Mouse (Mus musculus): ENCODE measurements around the gene Rdh9.
A peak's percentile ranks its signal among the peaks of the same experiment; 100 is the strongest.
"Not testable (repeated sequence)": the region's sequence is repeated elsewhere in the genome, so short reads cannot be mapped to it uniquely, and the experiment has no call there.

Rdh9 gene

GRCm38 (mm10) chr10:127759181-127760110 lies 16.7 kb upstream of the Rdh9 start, which contains the start of the genes Rdh1 and Rdh16f1:
Rdh1 (plus strand) TSS chr10:127759721.
Rdh16f1 (plus strand) TSS chr10:127759787.
- DNase-seq: no peak

- not testable (repeated sequence) for DNase-seq
Observed at GRCm38 (mm10) chr10:127762926-127763325, 13.3 kb upstream of the Rdh9 start.

- peak; percentile 30 to 35 for DNase-seq
Observed at GRCm38 (mm10) chr10:127763914-127764680, 12.1 kb upstream of the Rdh9 start.

DNA sequence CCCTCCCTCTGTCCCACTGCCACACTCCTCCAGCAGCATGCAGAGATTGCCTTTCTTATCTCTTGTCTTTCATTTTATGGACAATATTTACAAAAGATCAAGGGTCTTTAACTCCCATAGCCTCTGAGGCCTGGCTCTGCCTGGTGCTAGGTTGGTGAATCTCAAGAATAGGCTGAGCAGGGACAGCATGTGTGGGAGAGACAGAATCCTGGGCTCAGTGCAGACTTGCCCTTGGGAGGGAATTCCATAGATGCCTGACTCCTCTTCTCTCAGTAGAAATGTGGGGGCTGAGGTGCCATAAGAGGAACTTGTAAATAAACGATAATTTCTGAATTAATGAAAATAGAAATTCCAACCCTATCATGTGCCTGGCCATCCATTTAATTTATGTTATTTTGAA lies 9.6 kb upstream of the Rdh9 start:
- no peak for DNase-seq

DNA sequence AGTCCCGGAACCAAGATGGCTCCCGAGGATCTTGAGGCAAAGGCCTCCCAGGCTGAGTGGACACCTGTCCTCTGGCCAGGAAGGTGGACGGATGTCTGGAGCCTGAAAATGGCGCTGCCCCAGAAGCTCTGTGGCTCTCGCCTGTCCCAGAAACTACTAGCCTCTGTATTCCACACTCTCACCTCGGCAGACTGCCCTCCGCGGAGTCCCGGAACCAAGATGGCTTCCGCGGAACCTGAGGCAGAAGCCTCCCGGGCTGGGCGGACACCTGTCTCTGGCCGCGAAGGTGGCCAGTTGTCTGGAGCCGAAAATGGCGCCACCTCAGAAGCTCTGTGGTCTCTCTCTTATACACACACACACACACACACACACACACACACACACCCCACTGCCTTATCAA lies 6.1 kb downstream of the Rdh9 start:
- not testable (repeated sequence) for DNase-seq

GRCm38 (mm10) chr10:127785411-127785810 lies 9.2 kb downstream of the Rdh9 start:
- not testable (repeated sequence) for DNase-seq

GRCm38 (mm10) chr10:127799295-127799694 lies 23.1 kb downstream of the Rdh9 start:
- no peak for DNase-seq

DNA sequence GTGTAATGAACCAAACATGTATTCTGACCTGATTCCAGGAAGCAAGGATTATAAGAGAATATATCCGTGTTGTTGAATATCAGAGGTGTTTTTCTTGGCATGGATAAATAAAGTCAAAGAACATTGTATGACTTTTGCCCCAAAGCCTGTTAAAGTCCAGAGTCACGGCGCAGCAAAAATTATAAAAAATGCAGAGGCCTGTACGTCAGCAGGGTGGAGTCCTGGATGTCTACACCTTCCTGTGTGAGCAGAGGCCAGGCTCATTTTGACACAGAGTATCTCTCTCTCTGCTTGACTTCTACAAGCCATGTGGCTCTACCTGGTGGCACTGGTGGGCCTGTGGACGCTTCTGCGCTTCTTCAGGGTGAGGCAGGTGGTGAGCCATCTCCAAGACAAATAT lies 24.7 kb downstream of the Rdh9 start, which contains the start of gene Rdh16:
Rdh16 (plus strand) TSS at position 262 of the 400 bp plus-strand sequence.
- DNase-seq: no peak

GRCm38 (mm10) chr10:127801612-127802011 lies 25.4 kb downstream of the Rdh9 start:
- no peak for DNase-seq

DNA sequence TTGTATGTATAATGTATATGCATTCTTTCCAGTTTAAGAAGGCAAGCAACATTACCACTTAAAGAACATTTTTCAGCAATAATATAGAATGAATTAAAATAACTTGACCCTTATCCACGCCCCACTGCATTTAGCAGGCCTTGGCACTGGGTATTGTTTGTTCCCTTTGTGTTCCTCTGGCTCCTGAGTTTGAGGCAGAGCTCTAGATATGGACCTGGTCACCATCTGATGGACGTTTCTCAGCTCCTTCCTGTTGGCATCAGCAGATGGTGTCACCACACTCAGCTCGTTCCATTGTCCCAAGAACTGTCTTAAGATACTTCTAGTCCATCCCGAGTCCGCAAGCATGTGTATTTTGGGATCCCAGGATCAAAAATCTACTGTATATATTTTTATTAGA lies 26.1 kb downstream of the Rdh9 start:
- no peak for DNase-seq

DNA sequence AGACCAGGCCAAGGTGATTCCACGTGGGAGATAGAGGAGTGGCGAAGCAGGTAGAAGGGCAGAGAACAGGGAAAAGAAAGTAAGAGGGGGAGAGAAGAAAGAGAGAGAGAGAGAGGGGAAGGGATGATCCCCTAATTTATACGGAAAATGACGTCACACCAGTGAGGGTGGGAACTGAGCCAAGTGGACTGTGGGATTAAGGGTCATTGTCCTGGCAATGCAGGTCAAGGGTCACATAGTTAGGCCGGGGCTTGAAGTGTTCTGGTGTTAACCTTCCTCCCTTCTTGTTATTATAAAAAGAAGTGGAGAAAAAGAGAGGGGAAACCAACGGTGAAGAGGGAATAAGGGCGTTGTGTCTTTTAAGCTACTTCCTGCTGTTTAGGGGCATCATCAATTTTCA lies 28.2 kb downstream of the Rdh9 start:
- DNase-seq: no peak

- no peak for DNase-seq
Observed at GRCm38 (mm10) chr10:127815888-127816287, 39.7 kb downstream of the Rdh9 start.

DNA sequence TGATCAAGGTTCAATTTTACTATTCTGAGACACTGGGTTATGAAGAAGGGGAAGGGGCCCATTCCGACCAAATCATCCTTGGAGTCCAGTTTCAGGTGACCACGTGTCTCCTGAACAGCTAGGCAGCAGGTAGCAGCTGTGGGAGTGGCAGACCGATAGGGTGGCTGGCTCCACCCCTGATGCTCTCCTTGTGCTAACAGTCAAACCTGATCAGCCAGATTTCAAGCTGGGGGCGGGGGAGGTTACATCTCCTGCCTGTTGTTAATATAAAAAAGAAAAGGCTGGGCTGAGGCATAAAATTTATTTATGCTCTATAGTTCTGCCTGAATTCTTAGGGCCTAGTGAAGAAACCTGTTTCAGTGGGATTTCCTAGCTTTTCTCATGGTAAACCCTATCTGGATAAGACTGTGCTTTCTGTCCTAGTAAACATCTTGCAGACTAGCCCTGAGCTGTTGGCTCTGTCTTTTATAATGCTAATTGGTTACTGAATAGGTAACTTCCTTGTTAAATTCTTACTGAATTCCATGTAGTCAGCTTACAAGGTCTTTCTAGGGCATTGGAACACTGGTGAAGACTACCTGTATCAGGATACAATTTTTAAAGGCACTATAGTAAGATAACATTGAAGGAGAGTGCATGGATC lies 41.2 kb downstream of the Rdh9 start:
- not testable (repeated sequence) for DNase-seq

DNA sequence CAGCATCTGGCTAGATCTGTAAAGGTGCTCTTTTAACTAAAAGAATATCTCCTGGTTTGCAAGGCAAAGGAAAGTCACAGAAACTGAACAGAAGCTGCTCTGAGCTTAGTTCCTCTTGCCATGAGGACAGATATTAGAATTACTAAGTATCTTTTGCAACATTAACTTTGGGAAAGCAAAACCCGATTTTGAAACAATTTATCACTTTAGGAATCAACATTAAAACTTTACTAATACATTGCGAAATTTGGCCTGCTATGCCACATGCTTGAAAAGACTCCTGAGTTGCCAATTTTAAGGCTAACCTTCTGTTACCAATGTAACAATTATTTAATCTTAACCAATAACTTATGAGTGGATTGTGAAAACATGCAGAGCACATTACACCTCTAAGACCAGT lies 45.6 kb downstream of the Rdh9 start:
- not testable (repeated sequence) for DNase-seq

- peak in 1 of 2 experiments; percentile 5 for DNase-seq
Observed at GRCm38 (mm10) chr10:127825386-127825785, 49.2 kb downstream of the Rdh9 start.

DNA sequence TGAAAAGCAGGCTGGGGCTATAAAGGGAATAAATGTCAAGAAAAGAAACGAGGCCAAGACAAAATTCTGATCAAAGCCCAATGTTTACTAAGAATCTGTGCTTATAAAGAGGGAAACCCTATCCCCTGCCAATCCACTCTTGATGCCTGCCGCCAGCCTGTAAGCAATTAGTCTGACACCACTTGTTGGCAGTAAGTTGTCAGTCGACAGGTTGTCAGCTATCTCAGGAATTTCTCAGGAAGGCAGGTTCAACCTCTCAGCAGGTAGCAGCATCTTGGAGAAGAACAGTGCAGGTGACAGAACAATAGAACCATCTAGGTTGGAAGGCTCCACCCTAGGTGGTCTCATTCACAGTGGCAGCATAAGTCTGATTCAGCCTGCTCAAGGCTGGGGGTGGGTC lies 52.9 kb downstream of the Rdh9 start:
- DNase-seq: peak; percentile 4 to 7

DNA sequence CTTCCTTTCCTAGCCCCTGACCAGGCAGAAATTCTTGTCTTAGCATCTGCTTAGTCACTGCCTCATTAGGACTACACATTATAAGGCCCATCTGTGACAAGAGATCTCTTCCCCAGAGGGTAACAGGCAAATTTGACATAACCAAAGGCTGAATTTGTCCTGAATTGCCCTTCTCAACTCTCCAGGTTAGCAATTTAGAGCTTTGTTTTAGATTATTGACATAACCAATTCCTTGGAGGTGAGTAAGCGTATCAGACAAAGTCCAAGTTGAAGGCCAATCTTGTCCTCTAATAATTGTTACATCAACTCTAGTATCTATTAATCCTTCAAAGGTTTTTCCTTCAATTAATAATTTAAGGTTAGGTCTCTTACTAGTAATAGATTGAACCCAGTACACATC lies 58.0 kb downstream of the Rdh9 start:
- DNase-seq: not testable (repeated sequence)

- no peak for DNase-seq
Observed at GRCm38 (mm10) chr10:127835292-127835691, 59.1 kb downstream of the Rdh9 start.

GRCm38 (mm10) chr10:127837793-127838192 lies 61.6 kb downstream of the Rdh9 start:
- not testable (repeated sequence) for DNase-seq

DNA sequence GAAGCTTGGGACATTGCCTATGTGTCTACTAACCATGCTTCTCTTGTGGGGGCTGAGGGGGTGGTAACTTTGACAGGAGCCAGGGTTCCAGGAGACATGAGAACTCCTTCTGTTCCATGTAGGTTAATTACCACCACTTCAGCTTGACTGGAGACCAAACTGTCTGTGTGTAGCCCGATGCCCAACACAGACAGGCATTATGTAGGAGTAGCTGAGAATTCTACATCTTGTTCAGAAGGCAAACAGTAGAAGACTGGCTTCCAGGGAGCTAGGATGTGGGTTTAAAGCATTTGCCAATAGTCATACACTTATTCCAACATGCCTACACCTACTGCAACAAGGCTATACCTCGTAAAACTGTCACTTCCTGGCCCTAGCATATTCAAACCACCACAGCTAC lies 62.4 kb downstream of the Rdh9 start:
- DNase-seq: no peak

- no peak for DNase-seq
Observed at GRCm38 (mm10) chr10:127840776-127841175, 64.6 kb downstream of the Rdh9 start.
